Mouse (Mus musculus) CH12.LX (cell line): Measurements from ENCODE around the gene Trappc5. TPM values are rescaled to one million over a fixed set of nuclear protein-coding genes. Genes with fewer than 3 reads are reported as not detected.

ENCODE experiments used
- DNase-seq: peaks from one replicate; pipeline ENCODE4 v3.0.0-alpha.2; 2013; ENCODE audit errors: extremely low read depth
- H3K27ac ChIP-seq: 2 replicates; pipeline ENCODE4 v1.5.1; 2012; ENCODE audit warnings: low read depth, mild to moderate bottlenecking, control low read depth, moderate library complexity; ENCODE audit not compliant: insufficient read depth
- H3K27me3 ChIP-seq: replicated peaks from 2 replicates; pipeline ENCODE3; 2012; ENCODE audit warnings: inconsistent platforms
- H3K36me3 ChIP-seq, 2 experiments: replicated peaks in 1 of 2; 2 replicates each; pipeline versions ENCODE3 to v1.6.1; 2012; ENCODE audit warnings: inconsistent platforms in 1 of 2, low read length in 1 of 2, mild to moderate bottlenecking in 1 of 2, mixed read lengths in 1 of 2, moderate library complexity in 1 of 2; ENCODE audit not compliant: control insufficient read depth in 1 of 2, insufficient read depth in 1 of 2
- H3K4me1 ChIP-seq, 2 experiments: 2 replicates each; pipeline ENCODE4 v1.6.1; 2012; ENCODE audit warnings: inconsistent platforms in 1 of 2, moderate library complexity in 1 of 2; ENCODE audit not compliant: insufficient read depth in 2 of 2, control insufficient read depth in 1 of 2
- H3K4me2 ChIP-seq: 2 replicates; pipeline ENCODE4 v1.6.1; 2012; ENCODE audit warnings: low read depth, mild to moderate bottlenecking, control low read depth; ENCODE audit not compliant: poor library complexity, insufficient read depth, severe bottlenecking
- H3K4me3 ChIP-seq, 3 experiments: fragments of 150-350 bp in 1 of 3; sonication (generic) in 1 of 3; replicated peaks in 1 of 3; 2 replicates each; pipeline versions ENCODE3 to v1.5.1; 2011 to 2012; ENCODE audit warnings: low read depth in 2 of 3, low read length in 2 of 3, mild to moderate bottlenecking in 2 of 3, moderate library complexity in 2 of 3, control low read depth in 1 of 3, improper control_type of control experiment in 1 of 3, inconsistent platforms in 1 of 3, mixed read lengths in 1 of 3; ENCODE audit not compliant: poor library complexity in 1 of 3
- H3K79me2 ChIP-seq: replicated peaks from 2 replicates; pipeline ENCODE4 v1.6.1; 2012; ENCODE audit warnings: mild to moderate bottlenecking, moderate library complexity; ENCODE audit not compliant: control insufficient read depth, poor library complexity, insufficient read depth, severe bottlenecking; ENCODE audit errors: extremely low read depth
- H3K9ac ChIP-seq: 2 replicates; pipeline ENCODE4 v1.6.1; 2012; ENCODE audit warnings: low read depth, mild to moderate bottlenecking, control low read depth, moderate library complexity; ENCODE audit not compliant: insufficient read depth
- H3K9me3 ChIP-seq: replicated peaks from 2 replicates; pipeline ENCODE3; 2012; ENCODE audit warnings: low read length, inconsistent platforms, mixed read lengths
- CHD1 ChIP-seq: IDR thresholded peaks from 2 replicates; pipeline ENCODE4 v1.6.1; 2012; ENCODE audit warnings: low read depth, low read length, improper control_type of control experiment, inconsistent platforms
- E2F4 ChIP-seq: IDR thresholded peaks from 2 replicates; pipeline ENCODE4 v1.6.1; 2011; ENCODE audit warnings: low read depth, low read length, improper control_type of control experiment; ENCODE audit not compliant: insufficient replicate concordance
- ELF1 ChIP-seq: IDR thresholded peaks from 2 replicates; pipeline ENCODE4 v1.6.1; 2014; ENCODE audit warnings: low read depth, mild to moderate bottlenecking, inconsistent platforms, low read length, improper control_type of control experiment
- HCFC1 ChIP-seq: IDR thresholded peaks from 2 replicates; pipeline ENCODE4 v1.6.1; 2012; ENCODE audit warnings: low read depth, mild to moderate bottlenecking, inconsistent platforms, low read length, improper control_type of control experiment
- IRF4 ChIP-seq: IDR thresholded peaks from 2 replicates; pipeline ENCODE4 v1.6.1; 2014; ENCODE audit warnings: low read depth, mild to moderate bottlenecking, inconsistent platforms, low read length, improper control_type of control experiment
- JUND ChIP-seq: conservative IDR thresholded peaks from 2 replicates; pipeline ENCODE4 v1.6.1; 2011; ENCODE audit warnings: low read depth, low read length, improper control_type of control experiment
- KAT2A ChIP-seq: IDR thresholded peaks from 2 replicates; pipeline ENCODE4 v1.6.1; 2012; ENCODE audit warnings: low read length, improper control_type of control experiment, inconsistent platforms; ENCODE audit not compliant: insufficient replicate concordance
- MAFK ChIP-seq: IDR thresholded peaks from 2 replicates; pipeline ENCODE4 v1.6.1; 2011; ENCODE audit warnings: low read length, improper control_type of control experiment; ENCODE audit not compliant: insufficient replicate concordance
- MAX ChIP-seq: IDR thresholded peaks from 2 replicates; pipeline ENCODE4 v1.6.1; 2011; ENCODE audit warnings: low read length, improper control_type of control experiment
- MAZ ChIP-seq: IDR thresholded peaks from 2 replicates; pipeline ENCODE4 v1.6.1; 2012; ENCODE audit warnings: low read depth, mild to moderate bottlenecking, inconsistent platforms, low read length, improper control_type of control experiment, moderate library complexity
- MEF2A ChIP-seq: IDR thresholded peaks from 2 replicates; pipeline ENCODE4 v1.6.1; 2014; ENCODE audit warnings: low read depth, mild to moderate bottlenecking, inconsistent platforms, low read length, improper control_type of control experiment, borderline replicate concordance
- MXI1 ChIP-seq: IDR thresholded peaks from 2 replicates; pipeline ENCODE4 v1.6.1; 2011; ENCODE audit warnings: mild to moderate bottlenecking, low read depth, low read length, improper control_type of control experiment
- MYC ChIP-seq: IDR thresholded peaks from 2 replicates; pipeline ENCODE4 v1.6.1; 2011; ENCODE audit warnings: low read depth, mild to moderate bottlenecking, improper control_type of control experiment, low read length
- NELFE ChIP-seq: IDR thresholded peaks from 2 replicates; pipeline ENCODE4 v1.6.1; 2011; ENCODE audit warnings: low read depth, low read length, improper control_type of control experiment
- NRF1 ChIP-seq: IDR thresholded peaks from 2 replicates; pipeline ENCODE4 v1.6.1; 2014; ENCODE audit warnings: low read depth, mild to moderate bottlenecking, inconsistent platforms, low read length, improper control_type of control experiment, moderate library complexity
- PAX5 ChIP-seq: IDR thresholded peaks from 2 replicates; pipeline ENCODE4 v1.6.1; 2012; ENCODE audit warnings: low read length, inconsistent platforms, mixed read lengths
- POLR2A ChIP-seq: IDR thresholded peaks from 2 replicates; pipeline ENCODE4 v1.6.1; 2011; ENCODE audit warnings: low read depth, mild to moderate bottlenecking, improper control_type of control experiment, low read length
- POLR2AphosphoS2 ChIP-seq: IDR thresholded peaks from 2 replicates; pipeline ENCODE4 v1.6.1; 2011; ENCODE audit warnings: low read depth, low read length, improper control_type of control experiment
- RAD21 ChIP-seq: IDR thresholded peaks from 2 replicates; pipeline ENCODE4 v1.6.1; 2011; ENCODE audit warnings: low read depth, mild to moderate bottlenecking, low read length, improper control_type of control experiment, moderate library complexity
- RCOR1 ChIP-seq: conservative IDR thresholded peaks from 2 replicates; pipeline ENCODE4 v1.6.1; 2012; ENCODE audit warnings: low read depth, mild to moderate bottlenecking, inconsistent platforms, low read length, improper control_type of control experiment
- SIN3A ChIP-seq: IDR thresholded peaks from 2 replicates; pipeline ENCODE4 v1.6.1; 2012; ENCODE audit warnings: low read length, improper control_type of control experiment, inconsistent platforms
- TBP ChIP-seq: conservative IDR thresholded peaks from 2 replicates; pipeline ENCODE4 v1.6.1; 2011; ENCODE audit warnings: low read depth, low read length, improper control_type of control experiment
- TCF12 ChIP-seq: IDR thresholded peaks from 2 replicates; pipeline ENCODE4 v1.6.1; 2014; ENCODE audit warnings: low read depth, mild to moderate bottlenecking, inconsistent platforms, low read length, improper control_type of control experiment
- UBTF ChIP-seq: IDR thresholded peaks from 2 replicates; pipeline ENCODE4 v1.6.1; 2012; ENCODE audit warnings: low read depth, mild to moderate bottlenecking, inconsistent platforms, low read length, improper control_type of control experiment, moderate library complexity
- USF1 ChIP-seq: IDR thresholded peaks from 2 replicates; pipeline ENCODE4 v1.6.1; 2014; ENCODE audit warnings: low read depth, mild to moderate bottlenecking, inconsistent platforms, low read length, improper control_type of control experiment
- dilution Hi-C: fragments of 300-500 bp; cut with MboI; formaldehyde crosslinking; loops from 2 replicates; pipeline ENCODE4 v1.14.3; 2020; ENCODE audit warnings: low sequenced_read_pairs; ENCODE audit not compliant: extremely low pct_unique_long_range_greater_than_20kb, extremely low pct_ligation_motif_present
- in situ Hi-C: fragments of 300-500 bp; cut with MboI; formaldehyde crosslinking; loops from 3 replicates; pipeline ENCODE4 v1.14.3; 2019; ENCODE audit warnings: low sequenced_read_pairs, low pct_ligation_motif_present, low pct_unique_long_range_greater_than_20kb, mixed read lengths
- polyA plus RNA-seq: library from polyadenylated mRNA; unstranded; fragments of >175 nt; gene quantifications from 2 replicates; pipeline ENCODE4 v1.2.1, GENCODE M21; 2012; ENCODE audit warnings: low read depth; ENCODE audit not compliant: insufficient read length
- total RNA-seq, 2 experiments: library from RNA; depleted of rRNA; stranded (reverse); fragments of 300-350 nt in 1 of 2; fragments of >200 nt in 1 of 2; gene quantifications; 2 replicates each; pipeline ENCODE4 v1.2.3; 2012 to 2014

Trappc5 gene
- total and polyA plus RNA-seq, 3 experiments, result 21.5 to 27.4 (median 22.4) TPM

DNA sequence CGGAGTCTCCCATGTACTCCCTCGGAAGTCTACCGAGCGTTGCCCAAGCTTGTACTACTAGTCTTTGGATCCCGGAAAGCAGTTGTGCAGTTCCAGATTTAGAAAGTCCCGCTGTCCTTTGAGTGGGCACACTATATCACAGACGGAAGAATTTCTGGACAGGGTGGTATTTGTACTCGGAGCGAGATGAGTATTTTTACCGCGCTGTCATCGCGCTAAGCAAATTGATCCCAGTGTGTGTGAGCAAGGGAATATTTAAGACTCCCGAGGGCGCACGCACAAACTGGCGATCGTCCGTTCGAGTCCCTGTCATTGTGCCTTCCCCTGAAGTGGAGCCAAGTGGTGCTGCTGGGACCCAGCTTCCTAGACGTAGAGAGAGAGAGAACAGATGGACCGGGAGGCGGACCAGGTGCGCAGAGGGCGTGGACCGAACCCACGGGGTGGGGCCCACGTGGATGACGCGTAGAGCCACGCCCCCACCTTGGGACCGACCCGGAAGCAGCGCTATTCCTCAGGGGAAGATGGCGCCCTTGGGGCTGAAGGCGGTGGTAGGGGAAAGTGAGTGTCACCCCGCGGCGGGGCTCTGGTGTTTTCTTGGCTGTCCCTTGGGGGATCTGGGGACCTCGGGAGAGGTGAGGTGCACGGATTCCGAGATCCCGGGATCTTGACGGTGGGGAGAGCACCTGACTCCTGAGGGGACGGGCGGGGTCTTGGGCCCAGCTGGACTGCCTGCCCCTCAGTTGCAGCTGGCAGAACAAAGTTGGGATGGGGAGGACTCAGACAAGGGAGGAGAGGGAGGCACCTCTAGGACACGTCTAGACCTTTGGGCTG is 45.2 kb upstream of the Trappc5 start, which contains the start of gene Stxbp2:
TSS of gene Stxbp2 (plus strand) at position 309 of the 831 bp plus-strand sequence.
- peak within 1 kb of the TSS; percentile 85 for H3K9ac ChIP-seq
- in situ Hi-C loops, result no loop called here
- peaks cover 28 to 40% of the 10 kb centered on the region in 2 experiments for H3K36me3 ChIP-seq
- H3K4me3 ChIP-seq, result peak within 1 kb of the TSS; percentile 91 to 98 (median 97)
- peak within 1 kb of the TSS; percentile 63 for H3K4me2 ChIP-seq
- peak within 1 kb of the TSS; percentile 47; the same call in 1 of the 2 replicates for H3K27ac ChIP-seq
- dilution Hi-C loops, result no loop called here
- H3K4me1 ChIP-seq, result peaks cover 7 to 34% of the 10 kb centered on the region in 2 experiments
- no peaks in the 10 kb centered on the region for H3K9me3 ChIP-seq
- peaks cover 2% of the 10 kb centered on the region for H3K27me3 ChIP-seq
- DNase-seq, result peak; percentile 87
- TF ChIP-seq MEF2A, result no peak
- TF ChIP-seq SIN3A, result peak; percentile 64
- peak; percentile 90 for TF ChIP-seq TCF12
- TF ChIP-seq HCFC1, result peak; percentile 58; the same call in 1 of the 2 replicates
- no peak for TF ChIP-seq CHD1
- peak; percentile 88 for TF ChIP-seq POLR2A
- peak; percentile 57 for TF ChIP-seq MXI1
- TF ChIP-seq KAT2A, result no peak
- TF ChIP-seq ELF1, result peak; percentile 98
- no peak for TF ChIP-seq E2F4
- peak; percentile 89 for TF ChIP-seq NELFE
- TF ChIP-seq RCOR1, result no peak
- no peak for TF ChIP-seq UBTF
- TF ChIP-seq IRF4, result peak; percentile 19; the same call in 1 of the 2 replicates
- 0 out of 2 replicates have a peak, but pooled peaks have one; percentile 56 for TF ChIP-seq POLR2AphosphoS2
- no peak for TF ChIP-seq JUND
- TF ChIP-seq MAX, result peak; percentile 80
- no peak for TF ChIP-seq PAX5
- no peak for TF ChIP-seq MYC
- TF ChIP-seq TBP, result peak; percentile 68; the same call in 1 of the 2 replicates
- TF ChIP-seq USF1, result peak; percentile 53
- TF ChIP-seq NRF1, result peak; percentile 62
- TF ChIP-seq RAD21, result no peak
- TF ChIP-seq MAFK, result no peak
- TF ChIP-seq MAZ, result no peak
- peaks cover 16% of the 10 kb centered on the region for H3K79me2 ChIP-seq
